Mouse (Mus musculus): ENCODE measurements at regions not wholly inside any gene's neighbourhood (a gene's known extent, or its start where the extent isn't known, plus 50 kb on each side); places are given as distances from the start of the nearest gene placed in this dataset.

- H3K79me3 ChIP-seq (ENCODE audit: low read depth): no peaks in the 10 kb centered on the region
- TF ChIP-seq FOSL1 (IDR thresholded peaks at IDR 0.05; ENCODE audit: insufficient read depth, low read length, poor library complexity, severe bottlenecking): no peak
- no peak for TF ChIP-seq USF1 (IDR thresholded peaks at IDR 0.05; ENCODE audit: low read depth)
- TF ChIP-seq MAX (IDR thresholded peaks at IDR 0.05): no peak
- no peak for TF ChIP-seq MYOD1 (IDR thresholded peaks at IDR 0.05; ENCODE audit: control insufficient read depth, insufficient read length, low read depth)
- TF ChIP-seq CEBPB (IDR thresholded peaks at IDR 0.05; ENCODE audit: low read depth): no peak
- TF ChIP-seq MYOG (IDR thresholded peaks at IDR 0.05; ENCODE audit: control insufficient read depth, extremely low read depth, insufficient read length): no peak
- no peak for TF ChIP-seq CTCF (IDR thresholded peaks at IDR 0.05; ENCODE audit: control insufficient read depth, insufficient read depth, insufficient read length)
- no peaks in the 10 kb centered on the region for H3K36me3 ChIP-seq (ENCODE audit: control insufficient read depth, insufficient read depth)
- no peak overlapping the region for H3ac ChIP-seq (ENCODE audit: control insufficient read depth, insufficient read length, low read depth)
- peaks cover 3% of the 10 kb centered on the region for H3K27me3 ChIP-seq (ENCODE audit: control insufficient read depth, insufficient read depth, insufficient read length)
- no peaks in the 10 kb centered on the region for H3K79me2 ChIP-seq (ENCODE audit: control insufficient read depth, insufficient read depth)
- no peak overlapping the region for H3K4me3 ChIP-seq (ENCODE audit: insufficient read depth, poor library complexity, severe bottlenecking)
These were observed 349.5 kb upstream of the Mki67 start for GRCm38 (mm10) chr7:136065679-136066055.

DNA sequence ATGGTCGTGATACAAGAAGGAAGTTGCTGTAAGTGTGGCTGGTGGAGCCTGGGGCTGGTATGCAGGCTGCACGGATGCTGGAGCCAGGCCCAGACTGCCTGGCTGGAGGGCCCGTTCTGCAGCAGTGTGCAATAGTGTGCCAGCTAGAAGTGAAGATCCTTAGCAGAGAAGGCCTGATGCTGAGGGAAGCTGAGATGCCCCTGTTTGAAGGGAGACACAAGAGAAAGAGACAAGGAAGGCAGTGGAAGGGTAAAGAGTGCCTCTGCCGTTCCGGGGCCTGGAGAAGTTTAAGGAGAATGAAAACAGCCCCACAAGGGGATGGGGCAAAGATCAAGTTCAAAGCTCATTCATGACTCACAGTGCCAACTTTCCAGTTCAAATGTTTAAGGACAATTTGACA, 354.7 kb upstream of the Mki67 start:
- no peaks in the 10 kb centered on the region for H3K79me3 ChIP-seq (ENCODE audit: low read depth)
- TF ChIP-seq CEBPB (IDR thresholded peaks at IDR 0.05; ENCODE audit: low read depth) (no peak), MYOG (IDR thresholded peaks at IDR 0.05; ENCODE audit: control insufficient read depth, extremely low read depth, insufficient read length) (no peak), USF1 (IDR thresholded peaks at IDR 0.05; ENCODE audit: low read depth) (no peak), FOSL1 (IDR thresholded peaks at IDR 0.05; ENCODE audit: insufficient read depth, low read length, poor library complexity, severe bottlenecking) (no peak), MYOD1 (IDR thresholded peaks at IDR 0.05; ENCODE audit: control insufficient read depth, insufficient read length, low read depth) (no peak), MAX (IDR thresholded peaks at IDR 0.05) (no peak), CTCF (IDR thresholded peaks at IDR 0.05; ENCODE audit: control insufficient read depth, insufficient read depth, insufficient read length) (no peak)
- no peaks in the 10 kb centered on the region for H3K79me2 ChIP-seq (ENCODE audit: control insufficient read depth, insufficient read depth)
- peaks cover 3% of the 10 kb centered on the region for H3K27me3 ChIP-seq (ENCODE audit: control insufficient read depth, insufficient read depth, insufficient read length)
- no peak overlapping the region for H3ac ChIP-seq (ENCODE audit: control insufficient read depth, insufficient read length, low read depth)
- no peaks in the 10 kb centered on the region for H3K36me3 ChIP-seq (ENCODE audit: control insufficient read depth, insufficient read depth)
- no peak overlapping the region for H3K4me3 ChIP-seq (ENCODE audit: insufficient read depth, poor library complexity, severe bottlenecking)

DNA sequence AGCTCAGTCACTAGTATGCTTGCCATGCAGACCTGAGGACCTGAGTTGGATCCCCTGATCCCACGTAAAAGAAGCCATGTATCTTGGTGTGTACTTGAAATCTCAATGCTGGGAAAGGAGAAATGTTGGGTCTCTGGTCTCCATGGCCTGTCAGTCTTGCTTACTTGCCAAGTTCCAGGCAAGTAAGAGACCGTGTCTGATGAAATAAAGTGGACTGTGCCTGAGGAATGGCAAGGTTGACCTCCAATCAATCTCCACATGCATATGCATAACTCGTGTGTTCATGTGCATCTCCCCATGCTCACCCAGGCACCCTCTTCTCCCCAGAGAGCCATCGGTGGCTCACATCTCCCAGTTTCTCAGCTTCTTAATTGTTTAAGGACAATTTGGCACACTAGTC, 355.2 kb upstream of the Mki67 start:
- H3K27me3 ChIP-seq (ENCODE audit: control insufficient read depth, insufficient read depth, insufficient read length): peaks cover under 1% of the 10 kb centered on the region
- no peak for TF ChIP-seq FOSL1 (IDR thresholded peaks at IDR 0.05; ENCODE audit: insufficient read depth, low read length, poor library complexity, severe bottlenecking)
- no peak for TF ChIP-seq CTCF (IDR thresholded peaks at IDR 0.05; ENCODE audit: control insufficient read depth, insufficient read depth, insufficient read length)
- no peak for TF ChIP-seq CEBPB (IDR thresholded peaks at IDR 0.05; ENCODE audit: low read depth)
- no peak for TF ChIP-seq MYOG (IDR thresholded peaks at IDR 0.05; ENCODE audit: control insufficient read depth, extremely low read depth, insufficient read length)
- no peak overlapping the region for H3ac ChIP-seq (ENCODE audit: control insufficient read depth, insufficient read length, low read depth)
- H3K79me3 ChIP-seq (ENCODE audit: low read depth): no peaks in the 10 kb centered on the region
- no peak overlapping the region for H3K4me3 ChIP-seq (ENCODE audit: insufficient read depth, poor library complexity, severe bottlenecking)
- H3K36me3 ChIP-seq (ENCODE audit: control insufficient read depth, insufficient read depth): no peaks in the 10 kb centered on the region
- H3K79me2 ChIP-seq (ENCODE audit: control insufficient read depth, insufficient read depth): no peaks in the 10 kb centered on the region

- H3K79me3 ChIP-seq (ENCODE audit: low read depth): no peaks in the 10 kb centered on the region
- H3K36me3 ChIP-seq (ENCODE audit: control insufficient read depth, insufficient read depth): no peaks in the 10 kb centered on the region
- H3K79me2 ChIP-seq (ENCODE audit: control insufficient read depth, insufficient read depth): no peaks in the 10 kb centered on the region
- no peaks in the 10 kb centered on the region for H3K27me3 ChIP-seq (ENCODE audit: control insufficient read depth, insufficient read depth, insufficient read length)
- no peak overlapping the region for H3K4me3 ChIP-seq (ENCODE audit: insufficient read depth, poor library complexity, severe bottlenecking)
- TF ChIP-seq MAX (IDR thresholded peaks at IDR 0.05) (no peak), MYOG (IDR thresholded peaks at IDR 0.05; ENCODE audit: control insufficient read depth, extremely low read depth, insufficient read length) (no peak), USF1 (IDR thresholded peaks at IDR 0.05; ENCODE audit: low read depth) (no peak), CEBPB (IDR thresholded peaks at IDR 0.05; ENCODE audit: low read depth) (no peak), MYOD1 (IDR thresholded peaks at IDR 0.05; ENCODE audit: control insufficient read depth, insufficient read length, low read depth) (no peak), FOSL1 (IDR thresholded peaks at IDR 0.05; ENCODE audit: insufficient read depth, low read length, poor library complexity, severe bottlenecking) (no peak), CTCF (IDR thresholded peaks at IDR 0.05; ENCODE audit: control insufficient read depth, insufficient read depth, insufficient read length) (no peak)
- H3ac ChIP-seq (ENCODE audit: control insufficient read depth, insufficient read length, low read depth): no peak overlapping the region
These were observed 357.2 kb upstream of the Mki67 start for GRCm38 (mm10) chr7:136073265-136073799.

DNA sequence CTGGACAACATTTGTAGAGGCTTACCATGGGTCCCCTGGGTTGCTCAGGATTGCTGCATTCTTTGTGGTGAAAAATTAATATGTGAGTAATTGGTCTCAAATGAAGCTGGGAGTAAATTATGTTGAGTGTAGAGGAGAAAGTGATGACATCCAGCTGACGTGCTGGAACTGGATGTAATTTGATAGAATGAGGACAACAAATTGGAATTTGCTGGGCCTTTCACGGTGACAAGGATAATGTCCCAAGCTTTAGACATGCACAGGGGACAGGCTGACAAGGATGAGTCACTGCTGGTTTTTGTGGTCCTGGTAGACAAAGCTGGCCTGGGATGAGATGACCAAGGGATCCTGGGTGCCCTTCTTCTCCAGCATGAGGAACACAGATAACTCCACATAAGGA, 357.9 kb upstream of the Mki67 start:
- H3K79me3 ChIP-seq (ENCODE audit: low read depth): no peaks in the 10 kb centered on the region
- no peak for TF ChIP-seq CEBPB (IDR thresholded peaks at IDR 0.05; ENCODE audit: low read depth)
- no peak for TF ChIP-seq MYOG (IDR thresholded peaks at IDR 0.05; ENCODE audit: control insufficient read depth, extremely low read depth, insufficient read length)
- no peak for TF ChIP-seq CTCF (IDR thresholded peaks at IDR 0.05; ENCODE audit: control insufficient read depth, insufficient read depth, insufficient read length)
- TF ChIP-seq USF1 (IDR thresholded peaks at IDR 0.05; ENCODE audit: low read depth): no peak
- TF ChIP-seq MYOD1 (IDR thresholded peaks at IDR 0.05; ENCODE audit: control insufficient read depth, insufficient read length, low read depth): no peak
- TF ChIP-seq FOSL1 (IDR thresholded peaks at IDR 0.05; ENCODE audit: insufficient read depth, low read length, poor library complexity, severe bottlenecking): no peak
- no peak for TF ChIP-seq MAX (IDR thresholded peaks at IDR 0.05)
- no peaks in the 10 kb centered on the region for H3K27me3 ChIP-seq (ENCODE audit: control insufficient read depth, insufficient read depth, insufficient read length)
- H3ac ChIP-seq (ENCODE audit: control insufficient read depth, insufficient read length, low read depth): no peak overlapping the region
- no peak overlapping the region for H3K4me3 ChIP-seq (ENCODE audit: insufficient read depth, poor library complexity, severe bottlenecking)
- no peaks in the 10 kb centered on the region for H3K36me3 ChIP-seq (ENCODE audit: control insufficient read depth, insufficient read depth)
- no peaks in the 10 kb centered on the region for H3K79me2 ChIP-seq (ENCODE audit: control insufficient read depth, insufficient read depth)
